In genomic region chr9:57231536-57232255, GRCm38 (mm10) we compare ENCODE assay signal across 29 mouse cellular contexts. TPM values are rescaled to one million over a fixed set of nuclear protein-coding genes. Genes with fewer than 3 reads are reported as not detected.
A peak's percentile ranks its signal among the peaks of the same experiment; 100 is the strongest.
DNase-seq lines count a peak whose midpoint lies in the region; TF ChIP-seq lines count a peak whose summit lies in the region.
"Had no signal": no experiment of that assay in that cellular context is flagged by ENCODE, and none has a peak within 500 bp of the region (broad histone marks: within the 10 kb centered on the region; RNA-seq: fewer than 3 reads in every experiment).

No protein-coding gene starts in this region.

- no peak for TF ChIP-seq EP300 in heart, adult 2 months (IDR thresholded peaks at IDR 0.05; ENCODE audit: insufficient read depth, low read depth, low read length)

- no peaks in the 10 kb centered on the region for H3K9me3 ChIP-seq in heart, embryonic 10.5 days
- H3K9me3 ChIP-seq: embryonic facial prominence, embryonic 10.5 days; G1E; hindbrain, embryonic 12.5 days had no signal

- H3K4me1 ChIP-seq in heart, embryonic 10.5 days = peaks cover 9% of the 10 kb centered on the region
- H3K4me1 ChIP-seq in heart, adult 2 months (ENCODE audit: control insufficient read depth, insufficient read depth, low read length) = no peaks in the 10 kb centered on the region; the same call in 1 of the 2 replicates
- H3K4me1 ChIP-seq in bone marrow, adult 2 months (ENCODE audit: control insufficient read depth, insufficient read depth, low read length) = peaks cover 3% of the 10 kb centered on the region; the same call in 1 of the 2 replicates

- intact Hi-C loops in heart, adult 2 months (cut with DNase I) = no loop called here

- H3K79me2 ChIP-seq in heart, adult 2 months (replicated peaks; ENCODE audit: control insufficient read depth, insufficient read depth, low read length) = no peaks in the 10 kb centered on the region
- no peaks in the 10 kb centered on the region for H3K79me2 ChIP-seq in macrophage (ENCODE audit: inconsistent target)

- no peak overlapping the region for H3K27ac ChIP-seq in heart, embryonic 10.5 days
- H3K27ac ChIP-seq in heart, adult 2 months = no peak overlapping the region
- peak overlapping the region; percentile 3; the same call in 1 of the 2 replicates for H3K27ac ChIP-seq in bone marrow, adult 2 months (ENCODE audit: control insufficient read depth, insufficient read depth, low read depth, low read length, poor library complexity)
- H3K27ac ChIP-seq in macrophage = peak overlapping the region; percentile 89; the same call in 1 of the 2 replicates
- H3K27ac ChIP-seq: embryonic facial prominence, embryonic 10.5 days; hindbrain, embryonic 12.5 days; hindbrain, postnatal 0 days had no signal

- peaks cover 12% of the 10 kb centered on the region for H3K27me3 ChIP-seq in heart, embryonic 10.5 days (ENCODE audit: insufficient read depth, poor library complexity, severe bottlenecking)
- H3K27me3 ChIP-seq in heart, adult 2 months (ENCODE audit: control insufficient read depth, insufficient read depth, low read length) = no peaks in the 10 kb centered on the region

- WGBS in heart, embryonic 10.5 days = 74% methylated on average over 8 of the region's 8 CpGs
- WGBS in heart, adult 2 months = 71% methylated on average over 8 of the region's 8 CpGs
- 53% methylated on average over 8 of the region's 8 CpGs for WGBS in bone marrow, adult 2 months
- WGBS in macrophage (ENCODE audit: missing documents) = 83% methylated on average over 8 of the region's 8 CpGs

- DNase-seq in heart, embryonic 10.5 days (ENCODE audit: low spot score) = peak; percentile 59
- DNase-seq in heart, adult 2 months = no peak
- peak; percentile 53 for DNase-seq in 416B (ENCODE audit: low read depth)
- DNase-seq in Muller cell, postnatal 12 days (ENCODE audit: inconsistent ontology term) = no peak
- no peak for DNase-seq in spleen, adult 12 weeks (ENCODE audit: low spot score)
- DNase-seq in adrenal gland, adult 8-10 months = no peak
- DNase-seq: adrenal gland, postnatal 10 days; cerebellum, adult 18-20 months; cerebellum, adult 9-11 months; cerebellum, postnatal 36 days; gastrocnemius, postnatal 10 days; heart, postnatal 10 days; heart, postnatal 4 days; kidney, adult 11 months had no signal

- no peak overlapping the region for H3K4me3 ChIP-seq in heart, embryonic 10.5 days
- H3K4me3 ChIP-seq in heart, adult 2 months = no peak overlapping the region
- no peak overlapping the region for H3K4me3 ChIP-seq in bone marrow, adult 2 months (replicated peaks; ENCODE audit: control insufficient read depth, low read depth, low read length)
- no peak overlapping the region for H3K4me3 ChIP-seq in macrophage (ENCODE audit: inconsistent target)
- H3K4me3 ChIP-seq: embryonic facial prominence, embryonic 10.5 days; erythroblast, embryonic 14.5 days; hindbrain, embryonic 12.5 days had no signal

- no peak for TF ChIP-seq POLR2A in heart, adult 2 months (IDR thresholded peaks at IDR 0.05; ENCODE audit: insufficient read depth, low read depth, low read length)
- no peak for TF ChIP-seq POLR2A in bone marrow, adult 2 months (IDR thresholded peaks at IDR 0.05; ENCODE audit: borderline replicate concordance, control insufficient read depth, low read depth, low read length)

- H3K9ac ChIP-seq in heart, adult 2 months (ENCODE audit: low read depth, low read length) = no peak overlapping the region
- H3K9ac ChIP-seq: hindbrain, embryonic 12.5 days had no signal

- no peak for TF ChIP-seq CTCF in heart, adult 2 months (IDR thresholded peaks at IDR 0.05)
- TF ChIP-seq CTCF in bone marrow, adult 2 months (IDR thresholded peaks at IDR 0.05; ENCODE audit: control insufficient read depth, insufficient read depth, low read length) = no peak

- H3K36me3 ChIP-seq in heart, embryonic 10.5 days = no peaks in the 10 kb centered on the region
- no peaks in the 10 kb centered on the region for H3K36me3 ChIP-seq in heart, adult 2 months (ENCODE audit: control insufficient read depth, insufficient read depth, low read length)
- H3K36me3 ChIP-seq in macrophage (ENCODE audit: inconsistent target) = no peaks in the 10 kb centered on the region
- H3K36me3 ChIP-seq: embryonic facial prominence, embryonic 10.5 days; G1E; hindbrain, embryonic 12.5 days had no signal

RNA-seq across cellular contexts. Expression of gene Trcg1, which starts 4.7 kb away (rescaled TPM):
- not detected in 2 replicates for polyA plus RNA-seq in heart, embryonic 10.5 days (2016; fragmentation: Nextera tagmentation; extraction: Ambion mirVana)
- total RNA-seq in heart, adult 2 months (2021) = not detected
- not detected in 2 replicates for polyA plus RNA-seq in heart, adult 2 months (2012; rRNA removed)
- not detected in 2 replicates for polyA plus RNA-seq in bone marrow, adult 2 months (2011; ENCODE audit: insufficient read depth, insufficient read length, low replicate concordance, missing spikeins)
- not detected for total RNA-seq in macrophage (2018; cell fraction: chromatin; rRNA removed)
- total RNA-seq in macrophage (2018; cell fraction: cytosol; rRNA removed) = not detected
- not detected for total RNA-seq in macrophage (2018; cell fraction: nucleus; rRNA removed)
- polyA plus RNA-seq in macrophage (2018) = not detected in 3 replicates
- not detected for total RNA-seq in adrenal gland, adult 8-10 months (2022)
- total RNA-seq: adrenal gland, postnatal 10 days; adrenal gland, postnatal 4 days; gastrocnemius, postnatal 10 days; gastrocnemius, postnatal 4 days; heart, postnatal 10 days; heart, postnatal 4 days; hindbrain, postnatal 0 days had no signal
- polyA plus RNA-seq: embryonic facial prominence, embryonic 14.5 days; erythroblast, embryonic 14.5 days; forebrain, embryonic 11.5 days; forebrain, embryonic 16.5 days; frontal cortex, adult 2 months; G1E; heart, embryonic 14.5 days; hindbrain, embryonic 12.5 days; hindbrain, postnatal 0 days; intestine, embryonic 14.5 days had no signal

RNA-seq across cellular contexts. Expression of gene 1700017B05Rik, which starts 30.7 kb away (rescaled TPM):
- 22.7 and 31.3 TPM in 2 replicates for polyA plus RNA-seq in heart, embryonic 10.5 days (2016; fragmentation: Nextera tagmentation; extraction: Ambion mirVana)
- total RNA-seq in heart, adult 2 months (2021) = 10 to 100 TPM in 1 of 2 experiments, 1 to 10 TPM in 1; 8.6 to 11.8 TPM
- 6.1 and 6.5 TPM in 2 replicates for polyA plus RNA-seq in heart, adult 2 months (2012; rRNA removed)
- polyA plus RNA-seq in bone marrow, adult 2 months (2011; ENCODE audit: insufficient read depth, insufficient read length, low replicate concordance, missing spikeins) = 31.0 and 34.4 TPM in 2 replicates
- total RNA-seq in macrophage (2018; cell fraction: chromatin; rRNA removed) = 10 to 100 TPM in 25 of 26 experiments, 1 to 10 TPM in 1; 9.0 to 72.2 (median 30.8) TPM
- 10 to 100 TPM; 11.1 to 49.5 (median 21.7) TPM for total RNA-seq in macrophage (2018; cell fraction: cytosol; rRNA removed)
- 10 to 100 TPM; 12.8 to 74.9 (median 31.7) TPM for total RNA-seq in macrophage (2018; cell fraction: nucleus; rRNA removed)
- 20.1 to 60.1 TPM (median 39.1 TPM) in 3 replicates for polyA plus RNA-seq in macrophage (2018)
- total RNA-seq in adrenal gland, adult 8-10 months (2022) = 10 to 100 TPM; 41.3 to 76.8 (median 50.9) TPM

Comparison
In these comparisons a context has a peak if more than half of its experiments do, and no peak if none do; other contexts are left out.
1. DNase-seq: peak in heart, embryonic 10.5 days (single experiment) and 416B (single experiment); none in heart, adult 2 months (0 of 2), Muller cell, postnatal 12 days (single experiment), spleen, adult 12 weeks (single experiment) and adrenal gland, adult 8-10 months (single experiment).
2. H3K27ac ChIP-seq: peak in bone marrow, adult 2 months (single experiment) and macrophage (single experiment); none in heart, embryonic 10.5 days (single experiment) and heart, adult 2 months (single experiment).